Mouse (Mus musculus): Measurements from ENCODE around the gene Stat1.

The Stat1 gene

GRCm38 (mm10) chr1:52166652-52167220, 47.5 kb downstream of the Stat1 start:
- DNase-seq, result no peak

- peak; percentile 65 for DNase-seq
Measured at GRCm38 (mm10) chr1:52170057-52170456, 50.8 kb downstream of the Stat1 start.

DNA sequence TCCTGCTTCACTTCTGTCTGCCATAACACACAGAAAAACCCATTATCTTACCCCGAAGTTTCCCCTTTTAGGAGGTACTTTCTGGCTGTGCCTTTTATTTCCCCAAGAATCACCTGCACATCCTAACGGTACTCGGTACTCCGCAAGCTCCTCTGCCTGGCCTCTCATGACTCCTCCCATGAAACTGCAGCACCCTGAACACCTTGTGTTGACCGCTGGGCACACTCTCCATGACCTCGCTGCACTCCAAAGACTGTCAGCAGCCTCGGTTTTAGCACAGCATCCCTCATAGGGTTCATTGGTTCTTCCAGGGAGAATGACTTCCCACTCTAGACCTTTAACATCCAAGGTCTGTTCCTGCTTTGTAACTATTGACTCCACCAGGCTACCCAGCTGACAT, 51.5 kb downstream of the Stat1 start:
- DNase-seq, result no peak

- DNase-seq, result no peak
Measured at GRCm38 (mm10) chr1:52171271-52171670, 52.0 kb downstream of the Stat1 start.

DNA sequence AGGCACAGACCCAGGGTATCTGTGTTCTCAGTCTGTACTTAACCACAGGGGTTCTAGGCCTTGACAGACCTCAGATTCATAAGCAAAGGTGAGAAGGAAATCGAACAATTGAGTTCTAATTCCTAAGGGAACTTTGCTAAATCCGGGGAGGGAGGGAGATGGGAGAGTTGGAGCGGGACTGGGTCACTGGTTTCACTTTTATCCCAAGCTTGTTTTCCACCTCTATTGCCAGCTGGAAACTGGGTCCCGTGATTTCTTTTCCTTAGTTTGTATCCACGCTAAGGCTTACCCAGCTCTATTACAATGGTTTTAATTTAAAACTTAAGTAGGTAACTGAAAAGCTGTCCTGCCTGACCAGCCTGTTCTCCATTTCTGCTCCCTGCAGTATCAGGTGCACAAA, 56.1 kb downstream of the Stat1 start:
- DNase-seq, result no peak

DNA sequence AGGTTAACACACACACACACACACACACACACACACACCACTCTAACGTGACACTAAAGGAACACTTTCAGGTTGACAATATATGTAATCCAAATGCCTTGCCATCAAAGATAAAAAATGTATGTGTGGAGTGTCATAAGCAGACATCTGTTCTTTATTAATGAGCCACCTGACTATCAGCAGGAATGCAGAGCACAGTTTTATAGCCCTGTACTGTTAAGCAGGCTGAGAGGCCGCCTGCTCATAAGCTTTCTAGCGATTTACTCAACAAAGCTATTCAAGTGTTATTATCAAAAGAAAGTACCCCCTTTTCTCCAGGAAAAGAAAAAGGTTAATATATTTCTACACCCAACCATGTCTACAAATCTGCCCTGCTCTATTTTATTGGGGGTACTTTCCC, 56.7 kb downstream of the Stat1 start:
- DNase-seq, result no peak

GRCm38 (mm10) chr1:52176999-52177398, 57.8 kb downstream of the Stat1 start:
- DNase-seq, result no peak

- DNase-seq, result no peak
Measured at GRCm38 (mm10) chr1:52179939-52180568, 60.8 kb downstream of the Stat1 start.

DNA sequence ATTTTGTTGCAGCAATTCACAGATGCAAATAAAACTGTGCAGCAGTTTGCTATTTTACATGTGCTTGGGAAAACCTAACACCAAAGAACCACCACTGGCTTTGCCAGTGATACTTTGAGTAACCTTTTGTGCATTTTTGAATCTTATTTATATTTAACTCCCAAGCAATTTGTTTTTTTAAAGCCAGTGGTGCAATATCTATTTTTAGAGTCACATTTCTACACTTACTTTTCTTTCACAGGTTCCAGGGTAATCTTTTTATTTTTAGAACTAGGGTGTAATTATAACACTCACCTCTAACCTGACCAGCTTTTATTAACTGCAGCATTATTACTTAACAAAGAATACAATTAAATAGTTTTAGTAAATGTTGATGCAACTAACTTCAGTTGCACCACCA, 62.8 kb downstream of the Stat1 start:
- DNase-seq, result no peak

DNA sequence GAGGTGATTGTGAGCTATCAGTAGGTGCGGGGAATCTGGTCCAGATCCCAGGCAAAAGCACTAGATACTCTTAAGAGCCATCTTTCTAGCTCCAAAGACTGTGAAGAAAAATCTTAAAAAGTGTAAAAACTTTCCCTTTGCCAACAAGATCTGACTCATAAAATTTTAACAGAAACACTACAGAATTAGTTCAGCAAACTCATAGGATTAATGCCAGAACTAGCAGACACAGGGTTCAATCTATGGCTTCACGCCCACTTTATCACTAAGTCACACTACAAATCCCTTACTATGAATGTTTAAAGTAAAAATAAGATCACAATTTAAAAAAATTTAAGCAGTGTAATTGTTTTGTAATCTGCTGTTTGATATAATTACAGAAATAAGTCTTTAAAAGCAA, 63.8 kb downstream of the Stat1 start:
- no peak for DNase-seq

Measured in thymus, postnatal 25 days (tissue).